Mouse (Mus musculus): ENCODE data around the gene Camk1. TPM values are rescaled to one million over a fixed set of nuclear protein-coding genes. Genes with fewer than 3 reads are reported as not detected.
"Not testable (repeated sequence)": the region's sequence is repeated elsewhere in the genome, so short reads cannot be mapped to it uniquely, and the experiment has no call there.

The Camk1 gene
- polyA plus RNA-seq, 1 experiment from 2014 or later = 48.9 TPM

DNA sequence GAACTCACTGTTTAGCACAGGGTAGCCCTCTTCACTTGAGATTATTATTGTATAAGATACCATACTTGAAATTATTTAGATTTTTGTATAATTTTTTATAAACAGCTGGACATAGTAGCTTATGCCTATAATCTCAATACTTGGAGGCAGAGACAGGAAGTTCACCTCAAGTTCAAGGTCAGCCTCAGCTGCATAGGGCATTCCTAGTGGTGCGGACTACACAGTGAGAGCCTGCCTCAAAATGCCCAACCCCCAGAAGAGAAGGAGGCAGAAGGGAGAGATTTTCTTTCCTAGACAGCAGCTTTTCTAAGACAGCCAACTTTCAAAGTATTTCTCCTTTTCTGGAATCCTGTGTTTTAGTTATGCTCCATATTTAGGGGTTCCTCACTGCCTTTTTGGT, 7.4 kb upstream of the Camk1 start:
- no peaks in the 10 kb centered on the region for H3K27me3 ChIP-seq (replicated peaks; ENCODE audit: low read depth, poor library complexity, severe bottlenecking)
- no peaks in the 10 kb centered on the region for H3K4me1 ChIP-seq
- no peaks in the 10 kb centered on the region for H3K9me3 ChIP-seq
- H3K4me3 ChIP-seq = no peak overlapping the region
- no peak overlapping the region for H3K27ac ChIP-seq (replicated peaks)
- no peaks in the 10 kb centered on the region for H3K36me3 ChIP-seq (replicated peaks)
- 82% methylated on average over 1 of the region's 1 CpGs for WGBS
- DNase-seq (ENCODE audit: low spot score) = no peak

DNA sequence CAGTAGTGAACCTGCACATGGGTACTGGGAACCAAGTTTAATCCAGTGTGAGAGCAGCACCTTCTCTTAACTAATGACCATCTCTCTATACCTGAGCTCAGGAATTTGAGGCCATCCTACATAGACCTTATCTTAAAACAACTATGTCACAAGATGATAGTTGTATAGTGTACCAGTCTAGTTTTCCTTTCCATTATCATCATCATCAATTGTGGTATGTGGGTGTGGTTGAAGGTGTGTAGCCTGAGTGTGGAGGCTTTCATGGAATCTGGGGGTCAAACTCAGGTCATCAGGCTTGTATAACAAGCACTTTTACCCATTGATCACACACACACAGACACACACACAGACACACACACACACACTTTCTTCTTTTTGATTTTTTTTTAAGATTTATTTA, 6.8 kb upstream of the Camk1 start:
- no peak overlapping the region for H3K4me3 ChIP-seq
- H3K27me3 ChIP-seq (replicated peaks; ENCODE audit: low read depth, poor library complexity, severe bottlenecking) = no peaks in the 10 kb centered on the region
- H3K27ac ChIP-seq (replicated peaks) = no peak overlapping the region
- no peaks in the 10 kb centered on the region for H3K9me3 ChIP-seq
- H3K4me1 ChIP-seq = no peaks in the 10 kb centered on the region
- H3K36me3 ChIP-seq (replicated peaks) = no peaks in the 10 kb centered on the region
- DNase-seq (ENCODE audit: low spot score) = no peak

DNA sequence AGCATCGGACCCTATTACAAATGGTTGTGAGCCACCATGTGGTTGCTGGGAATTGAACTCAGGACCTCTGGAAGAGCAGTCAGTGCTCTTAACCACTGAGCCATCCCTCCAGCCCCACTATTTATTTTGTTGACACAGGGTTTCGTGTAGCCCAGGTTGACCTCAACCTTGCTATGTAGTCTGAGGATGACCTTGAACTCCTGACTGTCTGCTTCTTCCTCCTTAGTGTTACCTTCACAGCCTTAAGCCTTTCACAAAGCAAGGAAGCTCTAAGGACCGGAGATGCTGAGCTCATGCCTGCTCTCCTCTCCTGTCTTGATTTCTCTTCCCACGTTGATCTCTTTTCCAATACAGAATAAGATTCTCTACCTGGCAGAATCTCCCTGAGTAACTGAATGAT, 3.1 kb upstream of the Camk1 start:
- no peak overlapping the region for H3K4me3 ChIP-seq
- H3K9me3 ChIP-seq = no peaks in the 10 kb centered on the region
- no peak for DNase-seq (ENCODE audit: low spot score)
- no peak overlapping the region for H3K27ac ChIP-seq (replicated peaks)
- no peaks in the 10 kb centered on the region for H3K27me3 ChIP-seq (replicated peaks; ENCODE audit: low read depth, poor library complexity, severe bottlenecking)
- WGBS = 78% methylated on average over 4 of the region's 4 CpGs
- H3K4me1 ChIP-seq = peaks cover 25% of the 10 kb centered on the region
- no peaks in the 10 kb centered on the region for H3K36me3 ChIP-seq (replicated peaks)

DNA sequence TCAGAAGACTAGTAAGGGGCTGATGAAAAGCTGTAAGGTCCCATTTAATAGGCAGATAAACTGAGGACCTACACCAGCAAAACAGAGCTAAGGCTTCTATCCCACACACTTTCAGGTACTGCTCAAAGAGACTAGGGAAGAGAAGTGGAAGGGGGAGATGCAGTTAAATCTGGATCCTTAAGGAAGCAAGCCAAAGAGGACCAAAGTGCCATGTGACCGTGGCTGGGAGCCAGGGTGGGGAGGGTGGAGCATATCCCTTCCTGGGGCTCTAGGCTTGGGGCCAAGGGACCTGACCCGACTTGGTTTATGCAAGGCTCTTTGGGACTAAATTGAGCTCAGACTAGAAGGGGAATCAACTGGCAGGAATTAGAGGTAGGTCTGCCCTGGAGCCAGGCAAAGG, 537 bp upstream of the Camk1 start:
- Histone ChIP-seq H3K4me3 (peak overlapping the region; percentile 77; the same call in 1 of the 2 replicates), H3K9me3 (no peaks in the 10 kb centered on the region), H3K27me3 (replicated peaks; ENCODE audit: low read depth, poor library complexity, severe bottlenecking) (no peaks in the 10 kb centered on the region), H3K4me1 (peaks cover 29% of the 10 kb centered on the region), H3K36me3 (replicated peaks) (peaks cover 12% of the 10 kb centered on the region), H3K27ac (replicated peaks) (peak overlapping the region; percentile 88)
- no peak for DNase-seq (ENCODE audit: low spot score)
- WGBS = 56% methylated on average over 2 of the region's 2 CpGs

DNA sequence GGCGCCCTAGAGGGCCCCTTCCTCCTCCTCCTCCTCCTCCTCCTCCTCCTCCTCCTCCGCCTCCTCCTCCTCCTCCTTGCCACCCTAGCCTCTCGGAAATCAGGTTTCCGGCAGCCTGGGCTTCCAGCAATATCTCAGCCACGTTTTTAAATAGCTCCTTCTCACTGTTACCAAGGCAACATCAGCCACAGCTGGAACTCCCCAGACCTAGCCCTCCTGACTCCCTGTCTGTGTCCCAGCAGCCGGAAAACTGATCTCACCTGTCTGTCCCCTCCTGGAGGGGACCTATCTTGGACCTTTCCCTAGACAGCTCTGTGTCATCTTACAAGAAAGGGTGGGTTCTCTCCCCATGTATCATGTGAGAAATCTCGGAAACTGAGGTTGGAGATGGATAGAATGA, 1.5 kb downstream of the Camk1 start:
- Histone ChIP-seq H3K36me3 (replicated peaks) (peaks cover 30% of the 10 kb centered on the region), H3K9me3 (no peaks in the 10 kb centered on the region), H3K4me3 (peak overlapping the region; percentile 16; the same call in 1 of the 2 replicates), H3K27ac (replicated peaks) (no peak overlapping the region; the same call in 1 of the 2 replicates), H3K27me3 (replicated peaks; ENCODE audit: low read depth, poor library complexity, severe bottlenecking) (no peaks in the 10 kb centered on the region), H3K4me1 (peaks cover 29% of the 10 kb centered on the region)
- DNase-seq (ENCODE audit: low spot score) = peak; percentile 16
- 54% methylated on average over 4 of the region's 7 CpGs for WGBS

DNA sequence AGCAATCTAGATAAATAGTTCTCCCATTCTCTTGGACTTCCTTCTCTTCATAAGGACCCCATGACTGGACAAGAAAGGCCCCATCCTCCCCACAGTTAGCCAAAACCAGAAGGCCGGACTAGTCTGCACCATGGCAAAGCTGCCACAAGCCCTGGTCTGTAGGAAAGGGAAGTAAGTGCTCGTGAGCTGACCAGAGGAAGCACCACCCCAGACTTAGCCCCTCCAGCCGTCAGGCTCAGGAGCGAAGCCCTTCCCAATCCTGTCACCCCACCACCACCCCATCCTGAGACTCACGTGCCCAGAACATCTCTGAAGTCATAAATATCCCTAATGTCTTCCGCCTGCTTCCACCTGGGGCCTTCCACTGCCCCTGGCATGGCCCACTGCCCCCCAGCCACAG, 2.2 kb downstream of the Camk1 start:
- Histone ChIP-seq H3K4me1 (peaks cover 29% of the 10 kb centered on the region), H3K36me3 (replicated peaks) (peaks cover 35% of the 10 kb centered on the region), H3K27me3 (replicated peaks; ENCODE audit: low read depth, poor library complexity, severe bottlenecking) (no peaks in the 10 kb centered on the region), H3K4me3 (no peak overlapping the region), H3K27ac (replicated peaks) (no peak overlapping the region), H3K9me3 (no peaks in the 10 kb centered on the region)
- no peak for DNase-seq (ENCODE audit: low spot score)
- WGBS = 88% methylated on average over 6 of the region's 6 CpGs

DNA sequence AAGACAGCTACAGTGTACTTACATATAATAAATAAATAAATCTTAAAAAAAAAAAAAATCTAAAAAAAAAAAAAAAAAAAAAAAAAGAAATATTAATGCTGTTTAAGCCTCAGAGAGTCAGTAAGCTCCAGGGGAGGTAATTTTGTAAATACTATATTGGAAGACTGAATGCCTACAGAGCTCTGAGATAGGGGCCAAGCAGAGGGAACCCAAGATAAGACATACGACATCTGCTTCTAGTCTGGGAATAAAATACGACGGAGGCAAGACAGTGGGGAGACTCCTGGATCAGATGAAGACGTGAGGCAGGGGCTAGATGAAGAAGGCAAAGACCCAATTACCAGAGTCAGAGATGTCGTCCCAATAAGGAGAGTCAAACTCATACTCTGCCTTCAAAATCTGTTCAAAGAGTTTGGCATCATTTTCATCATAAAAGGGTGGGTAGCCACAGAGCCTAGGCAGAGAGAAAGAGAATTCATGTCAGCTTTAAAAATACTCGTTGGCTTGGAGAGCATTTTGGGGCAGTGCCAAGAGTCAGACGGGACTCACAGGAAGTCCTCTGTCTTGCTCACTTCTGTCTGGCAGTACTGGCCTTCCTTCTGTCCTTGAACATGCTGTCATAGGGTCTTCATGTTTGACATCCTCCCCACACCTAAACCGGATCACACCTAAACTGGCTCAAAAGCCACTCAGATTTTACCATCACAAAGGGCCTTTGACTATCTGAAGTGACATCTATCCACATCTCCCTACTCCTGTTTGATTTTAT, 6.7 kb downstream of the Camk1 start:
- Histone ChIP-seq H3K27ac (replicated peaks) (no peak overlapping the region), H3K36me3 (replicated peaks) (peaks cover 78% of the 10 kb centered on the region), H3K9me3 (no peaks in the 10 kb centered on the region), H3K27me3 (replicated peaks; ENCODE audit: low read depth, poor library complexity, severe bottlenecking) (no peaks in the 10 kb centered on the region), H3K4me1 (peaks cover 6% of the 10 kb centered on the region), H3K4me3 (no peak overlapping the region)
- 77% methylated on average over 8 of the region's 8 CpGs for WGBS
- DNase-seq (ENCODE audit: low spot score) = no peak

DNA sequence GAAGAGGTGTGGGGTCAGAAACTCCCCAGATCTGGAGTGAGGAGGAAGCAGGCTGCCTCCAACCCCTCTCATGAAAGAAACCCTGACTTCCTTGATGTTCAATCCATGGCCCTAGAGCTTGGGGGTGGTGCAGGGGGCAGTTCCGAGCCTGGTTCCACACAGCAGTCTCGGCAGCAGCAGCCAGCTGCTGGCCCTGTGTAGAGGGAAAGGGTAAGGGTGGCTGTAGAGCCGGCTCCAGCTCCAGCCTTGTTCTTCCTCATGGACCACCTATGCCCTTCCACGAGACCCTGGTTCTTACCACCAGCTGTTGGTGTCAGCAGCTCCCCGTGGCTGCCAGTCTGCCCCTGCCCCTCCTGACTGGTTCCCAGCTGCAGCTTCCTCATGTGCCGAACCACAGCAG, 9.6 kb downstream of the Camk1 start:
- Histone ChIP-seq H3K4me3 (no peak overlapping the region), H3K9me3 (no peaks in the 10 kb centered on the region), H3K36me3 (replicated peaks) (peaks cover 88% of the 10 kb centered on the region), H3K27me3 (replicated peaks; ENCODE audit: low read depth, poor library complexity, severe bottlenecking) (no peaks in the 10 kb centered on the region), H3K27ac (replicated peaks) (no peak overlapping the region), H3K4me1 (no peaks in the 10 kb centered on the region)
- 80% methylated on average over 6 of the region's 6 CpGs for WGBS
- DNase-seq (ENCODE audit: low spot score) = no peak

DNA sequence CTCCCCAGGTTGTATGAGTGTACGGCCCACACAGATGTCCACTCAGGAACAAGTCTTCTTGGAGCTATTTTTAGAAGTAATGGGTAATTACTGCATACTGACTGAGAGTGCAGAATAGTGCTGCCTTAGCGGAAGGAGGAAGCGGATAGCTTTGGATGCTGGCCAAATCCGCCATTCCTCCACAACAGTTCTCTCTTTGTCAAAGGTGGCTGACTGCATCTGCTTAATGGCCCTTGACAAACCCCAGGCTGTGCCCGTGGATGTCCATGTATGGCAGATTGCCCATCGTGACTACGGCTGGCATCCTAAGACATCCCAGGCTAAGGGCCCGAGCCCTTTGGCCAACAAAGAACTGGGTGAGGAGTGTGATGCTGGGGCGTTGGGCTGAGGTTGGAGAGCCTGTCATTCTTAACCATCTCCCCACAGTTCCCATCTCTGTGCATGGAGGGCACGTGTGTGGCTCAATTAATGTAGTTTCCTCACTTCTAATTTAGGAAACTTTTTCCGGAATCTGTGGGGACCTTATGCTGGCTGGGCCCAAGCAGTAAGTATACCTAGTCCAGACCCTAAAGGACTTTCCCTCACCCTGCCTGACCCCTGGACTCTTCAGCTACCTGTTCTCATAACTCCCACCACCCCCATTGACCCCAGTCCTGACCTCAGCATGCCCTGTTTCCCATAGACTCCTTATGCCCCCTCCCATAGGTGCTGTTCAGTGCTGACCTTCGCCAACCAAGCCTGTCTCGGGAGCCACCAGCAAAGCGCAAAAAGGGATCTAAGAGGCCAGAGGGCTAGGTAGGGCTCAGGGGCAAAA, 10.4 kb downstream of the Camk1 start:
- Histone ChIP-seq H3K27me3 (replicated peaks; ENCODE audit: low read depth, poor library complexity, severe bottlenecking) (no peaks in the 10 kb centered on the region), H3K36me3 (replicated peaks) (peaks cover 88% of the 10 kb centered on the region), H3K4me3 (no peak overlapping the region), H3K4me1 (peaks cover under 1% of the 10 kb centered on the region; the same call in 1 of the 2 replicates), H3K27ac (replicated peaks) (no peak overlapping the region), H3K9me3 (no peaks in the 10 kb centered on the region)
- WGBS = 90% methylated on average over 14 of the region's 14 CpGs
- DNase-seq (ENCODE audit: low spot score) = no peak

DNA sequence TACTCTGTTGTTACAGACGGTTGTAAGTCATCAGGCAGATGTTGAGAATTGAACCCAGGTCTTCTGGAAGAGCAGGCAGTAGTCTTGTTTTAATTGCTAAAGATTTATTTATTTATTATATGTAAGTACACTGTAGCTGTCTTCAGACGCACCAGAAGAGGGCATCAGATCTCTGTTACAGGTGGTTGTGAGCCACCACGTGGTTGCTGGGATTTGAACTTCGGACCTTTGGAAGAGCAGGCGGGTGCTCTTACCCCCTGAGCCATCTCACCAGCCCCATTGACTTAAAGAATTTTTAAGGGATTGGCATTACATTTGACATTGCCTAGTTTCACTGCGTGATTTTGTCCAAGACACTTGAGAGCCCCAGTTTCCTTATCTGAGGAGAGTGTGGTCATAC, 11.1 kb downstream of the Camk1 start:
- 77% methylated on average over 6 of the region's 6 CpGs for WGBS
- not testable (repeated sequence) for H3K9me3 ChIP-seq; H3K27me3 ChIP-seq (replicated peaks; ENCODE audit: low read depth, poor library complexity, severe bottlenecking); H3K4me1 ChIP-seq; DNase-seq (ENCODE audit: low spot score); H3K4me3 ChIP-seq; H3K27ac ChIP-seq (replicated peaks)
- H3K36me3 ChIP-seq (replicated peaks) = peaks cover 85% of the 10 kb centered on the region

DNA sequence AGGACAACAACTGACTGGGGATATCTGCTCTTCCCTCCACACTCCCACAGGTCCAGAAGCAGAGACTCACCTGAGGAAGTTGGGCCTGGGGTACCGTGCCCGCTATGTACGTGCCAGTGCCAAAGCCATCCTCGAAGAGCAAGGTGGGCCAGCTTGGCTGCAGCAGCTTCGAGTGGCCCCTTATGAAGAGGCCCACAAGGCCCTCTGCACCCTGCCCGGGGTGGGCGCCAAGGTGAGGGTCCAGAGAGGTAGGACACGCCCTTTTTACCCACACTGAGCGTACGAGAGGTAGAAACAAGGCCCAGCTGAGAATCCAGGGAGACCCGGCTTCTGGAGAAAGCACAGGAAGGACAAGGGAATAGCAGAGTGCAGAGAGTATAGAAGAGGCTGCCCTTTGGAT, 12.1 kb downstream of the Camk1 start:
- no peak for DNase-seq (ENCODE audit: low spot score)
- H3K27me3 ChIP-seq (replicated peaks; ENCODE audit: low read depth, poor library complexity, severe bottlenecking) = no peaks in the 10 kb centered on the region
- H3K4me1 ChIP-seq = peaks cover 13% of the 10 kb centered on the region
- peaks cover 76% of the 10 kb centered on the region for H3K36me3 ChIP-seq (replicated peaks)
- H3K27ac ChIP-seq (replicated peaks) = no peak overlapping the region
- H3K9me3 ChIP-seq = no peaks in the 10 kb centered on the region
- H3K4me3 ChIP-seq = no peak overlapping the region
- WGBS = 92% methylated on average over 11 of the region's 11 CpGs

DNA sequence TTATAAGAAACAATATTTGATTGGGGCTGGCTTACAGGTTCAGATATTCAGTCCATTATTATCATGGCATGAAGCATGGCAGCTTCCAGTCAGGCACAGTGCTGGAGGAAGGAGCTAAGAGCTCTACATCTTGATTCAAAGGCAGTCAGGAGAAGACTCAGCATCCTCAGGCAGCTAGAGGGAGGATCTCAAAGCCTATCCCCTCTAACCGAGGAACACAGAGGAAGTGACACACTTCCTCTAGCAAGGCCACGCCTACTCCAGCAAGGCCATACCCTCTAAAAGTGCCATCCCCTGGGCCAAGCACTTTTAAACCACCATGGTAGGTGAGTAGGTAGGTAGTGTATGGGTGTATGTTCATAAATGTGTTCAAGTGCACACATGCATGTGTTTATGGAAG, 13.2 kb downstream of the Camk1 start:
- no peak for DNase-seq (ENCODE audit: low spot score)
- Histone ChIP-seq H3K4me3 (no peak overlapping the region), H3K27ac (replicated peaks) (no peak overlapping the region), H3K36me3 (replicated peaks) (peaks cover 68% of the 10 kb centered on the region), H3K9me3 (no peaks in the 10 kb centered on the region), H3K27me3 (replicated peaks; ENCODE audit: low read depth, poor library complexity, severe bottlenecking) (no peaks in the 10 kb centered on the region), H3K4me1 (peaks cover 20% of the 10 kb centered on the region)
- 61% methylated on average over 2 of the region's 2 CpGs for WGBS

DNA sequence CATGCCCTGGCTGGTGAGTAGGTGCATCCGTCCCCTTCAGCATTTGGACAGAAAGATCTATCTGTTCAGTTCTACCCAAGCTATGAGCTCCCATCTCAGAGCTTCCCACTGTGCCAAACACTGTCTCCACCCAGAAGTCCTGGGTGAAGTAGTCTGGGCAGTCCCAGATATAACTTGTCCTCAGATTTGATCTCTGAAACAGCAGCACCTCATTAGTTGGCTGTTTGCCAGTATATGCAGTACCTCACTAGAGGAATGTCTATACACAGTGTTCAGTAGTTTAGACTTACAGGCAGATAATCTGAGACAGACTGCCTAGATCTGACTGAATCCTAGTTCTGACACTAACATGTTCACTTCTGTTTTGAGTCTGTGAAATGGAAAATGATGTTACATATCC, 14.4 kb downstream of the Camk1 start:
- no peaks in the 10 kb centered on the region for H3K9me3 ChIP-seq
- H3K36me3 ChIP-seq (replicated peaks) = peaks cover 68% of the 10 kb centered on the region
- no peak for DNase-seq (ENCODE audit: low spot score)
- H3K4me1 ChIP-seq = peaks cover 21% of the 10 kb centered on the region
- no peaks in the 10 kb centered on the region for H3K27me3 ChIP-seq (replicated peaks; ENCODE audit: low read depth, poor library complexity, severe bottlenecking)
- WGBS = 95% methylated on average over 1 of the region's 1 CpGs
- no peak overlapping the region for H3K4me3 ChIP-seq
- no peak overlapping the region for H3K27ac ChIP-seq (replicated peaks)
